Mouse (Mus musculus): Measurements from ENCODE around the gene Igsf11. TPM values are rescaled to one million over a fixed set of nuclear protein-coding genes. Genes with fewer than 3 reads are reported as not detected.

Igsf11 gene
- polyA plus RNA-seq, 2 experiments from 2014 or later, result 0.28 TPM; not detected in 1

DNA sequence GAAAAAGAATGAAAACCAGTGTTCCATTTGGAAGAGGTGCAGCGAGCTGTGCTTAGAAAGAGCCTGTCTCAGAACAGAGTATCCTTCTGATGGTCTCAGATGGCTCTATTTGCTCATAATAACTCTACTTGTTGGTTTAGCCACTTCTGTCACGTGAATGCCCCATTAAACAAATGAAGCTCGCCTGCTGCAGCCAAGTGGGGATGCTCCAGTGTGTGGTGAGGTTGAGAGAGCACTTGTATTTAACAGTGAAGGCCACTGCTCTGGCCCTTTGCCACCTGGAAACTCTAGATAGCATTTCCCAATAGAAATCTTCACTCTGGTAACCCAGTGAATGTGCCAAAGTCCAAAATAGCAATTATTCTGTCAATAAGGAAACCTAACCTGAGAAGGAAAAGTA lies 92.9 kb downstream of the Igsf11 start:
- ATAC-seq, result no peak

DNA sequence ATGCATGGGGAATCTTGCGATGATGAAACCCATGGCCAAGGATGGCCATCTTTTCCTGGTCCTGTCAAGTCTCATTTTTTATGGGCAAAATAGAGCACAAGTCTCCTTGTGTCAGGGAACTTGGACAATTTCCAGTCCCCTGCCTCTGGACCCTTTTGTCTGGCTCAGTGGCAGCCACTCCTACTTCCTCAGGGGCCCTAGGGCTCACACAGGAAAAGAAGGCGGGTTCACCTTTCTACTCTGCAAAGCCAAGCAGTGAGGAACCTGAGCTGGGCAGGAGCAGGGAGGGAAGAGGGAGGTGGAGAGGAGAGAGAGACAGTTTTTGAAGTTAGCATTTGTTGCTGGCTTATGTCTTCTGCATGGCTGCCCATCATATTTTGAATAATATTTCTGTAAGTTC lies 93.9 kb downstream of the Igsf11 start:
- no peak for ATAC-seq

DNA sequence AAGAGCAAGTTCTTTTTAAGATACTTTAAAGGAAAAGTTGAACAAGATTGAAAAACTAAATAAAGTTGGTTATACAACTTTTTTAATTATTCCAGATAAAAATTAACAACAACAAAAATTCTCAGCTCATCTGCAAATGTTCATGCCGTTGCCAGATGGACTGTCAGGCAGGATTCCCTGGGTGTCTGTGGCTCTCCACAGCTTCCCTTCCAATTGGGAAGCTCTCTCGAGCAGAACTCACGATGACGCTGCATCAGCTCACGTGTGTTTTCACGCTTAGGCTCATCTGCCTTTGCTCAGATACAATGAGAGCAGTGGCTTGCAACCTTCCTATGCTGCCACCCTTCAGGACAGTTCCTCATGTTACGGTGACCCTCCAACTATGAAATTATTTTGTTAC lies 101.2 kb downstream of the Igsf11 start:
- no peak for ATAC-seq

DNA sequence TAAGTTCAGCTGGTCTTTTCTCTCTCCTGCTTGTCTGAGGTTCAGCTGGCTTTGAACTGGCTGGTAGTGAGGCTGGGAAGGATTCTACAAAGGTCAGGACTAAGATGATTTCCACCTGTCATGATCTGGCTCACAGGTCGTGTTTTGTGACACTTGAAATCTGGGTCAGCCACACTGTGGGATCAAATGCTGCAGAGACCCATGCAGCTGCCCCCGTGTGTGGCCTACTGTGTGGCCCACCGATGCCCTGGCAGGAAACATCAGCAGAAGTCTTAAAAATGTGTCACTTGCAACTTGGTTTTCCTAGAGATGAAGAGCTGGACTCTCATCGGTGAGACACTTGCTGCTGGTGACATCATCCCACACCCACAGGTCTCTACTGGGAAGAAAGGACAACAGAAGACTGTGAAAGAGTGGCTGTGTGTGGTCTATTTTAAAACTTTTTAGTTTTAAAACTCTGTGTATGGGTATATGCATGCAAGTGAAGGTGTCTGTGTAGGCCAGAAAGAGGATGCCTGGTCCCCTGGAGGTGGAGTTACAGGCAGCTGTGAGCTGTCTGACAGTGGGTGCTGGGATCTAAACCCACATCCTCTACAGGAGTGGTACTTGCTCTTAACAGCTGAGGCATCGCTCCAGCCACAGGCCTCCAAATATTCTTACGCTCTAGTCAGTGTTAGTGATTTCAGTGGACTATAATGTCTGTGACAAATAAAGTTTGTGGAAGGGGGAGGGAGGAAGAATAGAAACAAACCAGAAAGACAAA lies 106.2 kb downstream of the Igsf11 start:
- ATAC-seq, result no peak

DNA sequence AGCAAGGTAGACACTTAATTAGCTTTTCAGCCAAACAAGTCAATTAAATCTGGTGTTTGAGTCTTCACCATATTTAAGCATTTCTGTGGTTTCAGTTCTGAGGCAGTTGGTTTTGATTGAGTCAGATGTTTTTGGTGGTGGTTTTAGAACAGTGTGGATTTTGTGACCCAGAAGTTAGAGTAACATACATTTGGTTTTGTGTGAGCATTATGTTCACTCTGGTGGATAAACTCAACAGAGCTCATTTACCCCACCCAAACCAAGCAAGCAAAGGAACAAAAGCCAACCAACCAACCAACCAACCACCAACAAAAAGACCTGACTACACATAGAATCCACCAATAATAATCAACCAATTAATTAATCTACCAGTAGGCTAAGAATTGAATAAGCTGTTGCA lies 106.8 kb downstream of the Igsf11 start:
- no peak for ATAC-seq

DNA sequence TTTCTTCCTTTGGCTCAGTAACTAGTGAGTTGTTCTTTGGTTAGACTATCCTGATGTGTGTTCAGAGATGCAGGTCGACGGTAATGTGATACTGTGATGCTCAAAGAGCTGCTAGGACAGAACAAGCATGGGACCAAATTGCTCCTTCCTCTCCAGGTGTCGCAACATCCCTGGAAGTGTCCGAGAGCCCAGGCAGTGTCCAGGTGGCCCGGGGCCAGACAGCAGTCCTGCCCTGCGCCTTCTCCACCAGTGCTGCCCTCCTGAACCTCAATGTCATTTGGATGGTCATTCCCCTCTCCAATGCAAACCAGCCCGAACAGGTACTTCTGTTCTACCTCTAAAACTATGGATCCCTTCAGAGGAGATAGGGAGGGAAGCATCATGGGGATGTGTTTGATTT lies 114.5 kb downstream of the Igsf11 start:
- ATAC-seq, result no peak

DNA sequence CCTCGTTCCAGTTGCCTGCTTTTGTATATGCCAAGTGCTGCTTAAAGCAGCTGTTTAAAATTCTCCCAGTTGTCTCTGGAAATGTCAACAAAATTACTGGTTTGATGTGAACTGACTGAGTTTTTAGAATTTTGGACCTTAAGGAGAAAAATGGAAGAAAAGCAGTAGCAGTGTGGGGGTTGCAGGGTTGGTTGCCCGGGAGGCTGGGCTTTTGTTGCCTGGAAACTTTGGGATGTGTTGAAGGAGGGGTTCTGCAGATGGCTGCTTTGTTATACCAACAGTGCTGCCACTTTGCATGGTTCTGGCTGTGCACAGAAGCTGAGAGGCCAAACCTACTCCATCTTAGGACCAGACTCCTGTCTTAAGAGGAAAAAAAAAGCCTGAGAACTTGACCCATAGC lies 127.0 kb downstream of the Igsf11 start:
- ATAC-seq, result no peak

DNA sequence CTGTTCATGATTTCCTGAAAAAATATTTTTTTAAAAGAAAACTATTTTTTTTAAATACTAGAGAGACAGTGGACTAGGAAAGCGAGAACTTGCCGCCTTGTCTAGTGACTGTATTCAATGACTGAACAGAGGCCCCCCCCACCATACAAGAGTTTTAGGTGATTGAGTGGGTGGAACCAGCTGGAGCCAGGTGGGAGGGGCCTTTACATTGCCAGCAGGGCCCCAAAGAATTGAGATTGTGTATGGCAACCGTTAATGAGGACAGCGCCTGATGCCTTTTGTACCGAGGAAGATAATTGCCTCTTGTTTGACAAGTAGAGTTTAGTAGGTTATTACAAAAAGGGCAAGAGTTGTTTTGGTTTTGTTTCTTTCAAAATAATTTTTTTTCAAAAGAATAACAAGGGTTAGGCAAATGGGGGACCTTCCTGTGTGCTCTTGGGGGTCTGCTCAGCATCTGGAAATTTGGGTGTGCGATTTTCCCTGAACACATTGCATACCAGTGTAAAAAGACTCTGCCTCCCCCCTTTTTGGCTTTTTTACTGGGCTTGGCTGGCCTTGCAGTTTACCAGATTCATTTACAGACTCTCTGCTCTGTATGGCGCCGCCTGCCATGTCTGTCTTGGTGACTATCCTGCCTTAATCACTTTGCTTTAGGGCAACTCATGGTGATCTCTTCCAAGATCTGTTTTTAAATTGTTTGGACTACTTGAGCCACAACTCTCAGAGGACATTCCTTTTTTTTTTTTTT lies 133.7 kb downstream of the Igsf11 start:
- ATAC-seq, result no peak

DNA sequence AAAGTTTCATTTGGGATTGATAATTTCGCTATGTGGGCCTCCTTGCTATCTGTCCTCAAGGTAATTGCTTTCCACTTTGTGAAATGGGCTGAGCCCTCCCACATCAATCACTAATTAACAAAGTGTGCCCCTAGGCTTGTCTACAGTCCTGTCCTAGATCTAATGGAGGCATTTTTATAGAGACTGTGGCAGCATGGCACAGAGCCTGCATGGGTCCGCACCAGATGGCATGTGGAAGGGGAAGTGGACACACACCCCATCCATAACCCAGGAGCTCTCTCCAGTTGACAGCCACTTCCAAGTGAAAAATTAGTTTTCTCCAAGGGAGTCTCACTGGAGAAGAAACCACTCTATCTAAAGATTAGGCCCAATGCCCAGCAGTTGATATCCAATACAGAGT lies 138.9 kb downstream of the Igsf11 start:
- no peak for ATAC-seq

DNA sequence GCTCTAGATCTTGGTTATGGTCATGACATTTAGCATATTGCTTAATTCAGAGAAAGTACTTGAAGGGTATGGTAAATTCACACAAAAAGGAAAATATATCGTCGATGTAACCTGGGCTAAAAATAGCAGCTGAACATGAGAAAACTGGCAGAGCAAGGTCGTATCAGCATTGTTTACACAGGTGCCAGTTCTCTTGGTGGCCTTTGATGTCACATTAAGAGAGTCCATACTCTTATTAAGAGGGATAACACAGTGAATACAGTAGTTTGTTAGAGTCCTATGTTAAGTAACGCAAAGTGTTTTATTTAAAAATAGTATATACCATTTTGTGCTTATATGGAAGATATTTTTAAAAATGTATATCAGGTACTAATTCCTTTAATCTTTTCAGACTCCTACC lies 144.8 kb downstream of the Igsf11 start:
- ATAC-seq, result no peak

DNA sequence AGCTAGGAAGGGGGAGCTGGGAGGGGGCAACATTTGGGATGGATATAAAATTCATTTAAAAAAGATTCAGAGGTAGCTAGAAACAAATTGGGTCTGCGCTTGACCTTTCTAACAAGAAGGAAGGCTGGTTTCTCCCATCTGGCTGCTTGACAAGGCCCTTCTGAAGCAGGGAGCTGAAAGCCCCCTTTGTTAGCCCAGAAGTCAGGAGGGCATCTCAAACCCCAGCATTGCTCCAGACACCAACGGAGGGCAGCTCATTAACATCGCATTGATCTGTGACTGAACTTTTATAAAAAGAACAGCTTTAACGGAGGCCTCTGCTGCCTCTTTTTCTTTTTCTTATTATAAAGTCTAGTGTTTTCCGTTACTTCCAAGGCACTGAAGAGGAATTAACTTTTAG lies 151.9 kb downstream of the Igsf11 start:
- ATAC-seq, result no peak

DNA sequence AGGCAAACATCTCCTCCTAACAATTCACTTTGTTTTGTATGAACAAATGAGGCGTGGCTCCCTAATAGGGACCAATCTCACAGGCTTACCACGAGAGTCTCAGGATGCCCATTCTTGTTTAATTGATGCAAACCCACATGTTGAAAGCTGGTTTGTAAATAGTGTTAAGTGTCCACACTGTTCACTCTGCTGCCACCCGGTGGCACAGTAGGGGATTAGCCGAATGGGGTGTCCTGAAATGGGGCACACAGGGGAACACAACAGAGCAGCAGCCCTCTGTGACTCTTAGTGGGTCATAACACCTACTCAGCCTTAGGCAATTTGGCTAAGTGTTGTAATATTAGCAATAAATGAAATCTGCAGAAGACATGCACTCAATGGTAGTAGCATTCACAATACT lies 156.4 kb downstream of the Igsf11 start:
- ATAC-seq, result no peak

DNA sequence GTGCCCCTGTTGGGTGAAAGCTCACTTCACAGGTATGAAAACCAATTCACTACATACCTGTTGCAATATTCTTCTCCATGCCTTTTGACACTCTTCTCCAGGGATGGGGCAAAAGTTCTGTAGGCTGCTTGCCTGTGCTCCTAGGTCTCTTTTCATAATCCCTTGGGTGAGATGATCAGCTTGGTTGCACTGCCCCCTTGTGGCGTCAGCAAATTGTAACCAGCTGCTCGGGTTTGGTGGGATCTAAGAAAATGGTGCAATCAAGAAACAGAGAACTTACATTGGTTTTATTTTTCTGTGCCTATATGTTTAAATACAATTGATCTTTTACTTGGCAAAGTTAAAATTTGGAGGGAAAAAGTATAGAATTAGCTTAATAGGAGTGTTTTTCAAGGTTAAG lies 160.5 kb downstream of the Igsf11 start:
- ATAC-seq, result no peak

DNA sequence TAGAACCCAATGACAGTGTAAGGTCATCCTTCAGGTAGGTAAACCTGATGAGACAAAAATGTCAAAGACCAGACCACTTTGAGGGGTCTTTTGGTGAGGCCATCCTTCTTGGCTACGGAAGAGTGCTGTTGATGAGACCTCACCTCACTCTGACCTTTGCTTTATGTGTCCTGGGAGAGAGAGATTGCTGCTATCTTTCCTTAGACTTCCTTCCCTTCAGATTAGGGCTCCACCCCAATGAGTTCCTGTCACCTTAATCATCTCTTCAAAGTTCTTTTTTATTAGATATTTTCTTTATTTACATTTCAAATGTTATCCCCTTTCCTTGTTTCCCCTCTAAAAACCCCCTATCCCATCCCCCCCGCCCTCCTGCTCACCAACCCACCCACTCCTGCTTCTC lies 161.3 kb downstream of the Igsf11 start:
- no peak for ATAC-seq

DNA sequence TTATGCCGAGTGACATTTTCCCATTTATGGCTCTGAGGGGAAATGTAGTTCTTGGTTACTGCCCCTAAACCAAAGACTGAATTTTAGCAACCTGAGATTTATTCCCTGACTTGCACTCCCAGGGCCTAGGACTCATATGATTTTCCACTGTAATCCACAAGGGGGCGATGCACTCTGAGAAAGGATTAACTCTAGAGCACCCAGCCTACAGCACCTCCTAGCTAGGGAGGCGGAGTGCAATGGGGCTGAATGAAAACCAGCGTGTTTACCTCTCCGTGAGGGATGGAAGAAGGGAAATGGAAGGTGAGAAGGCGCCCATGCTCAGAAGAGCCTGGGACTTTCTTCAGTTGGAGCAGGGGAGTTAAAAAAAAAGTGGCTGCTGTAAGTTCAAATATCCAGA lies 163.6 kb downstream of the Igsf11 start:
- ATAC-seq, result no peak

DNA sequence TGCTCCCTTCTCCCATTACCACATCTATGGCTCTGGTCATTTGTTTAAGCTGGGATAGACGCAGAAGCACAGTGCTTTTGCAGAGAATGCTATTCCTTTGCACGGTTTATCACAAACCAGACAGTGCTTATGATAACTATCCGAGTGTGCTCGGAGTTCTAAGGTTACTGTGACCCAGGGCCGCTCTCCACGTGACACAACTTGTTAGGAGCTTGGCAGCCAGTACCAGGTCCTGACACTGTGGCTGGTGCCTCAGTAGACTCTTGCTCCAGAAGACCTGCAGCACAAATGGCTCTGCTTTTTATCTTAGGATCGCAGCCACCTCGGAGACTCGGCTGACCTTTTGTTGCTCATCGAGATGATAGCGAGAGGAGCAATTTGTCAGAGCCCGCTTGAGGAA lies 164.5 kb downstream of the Igsf11 start:
- no peak for ATAC-seq

DNA sequence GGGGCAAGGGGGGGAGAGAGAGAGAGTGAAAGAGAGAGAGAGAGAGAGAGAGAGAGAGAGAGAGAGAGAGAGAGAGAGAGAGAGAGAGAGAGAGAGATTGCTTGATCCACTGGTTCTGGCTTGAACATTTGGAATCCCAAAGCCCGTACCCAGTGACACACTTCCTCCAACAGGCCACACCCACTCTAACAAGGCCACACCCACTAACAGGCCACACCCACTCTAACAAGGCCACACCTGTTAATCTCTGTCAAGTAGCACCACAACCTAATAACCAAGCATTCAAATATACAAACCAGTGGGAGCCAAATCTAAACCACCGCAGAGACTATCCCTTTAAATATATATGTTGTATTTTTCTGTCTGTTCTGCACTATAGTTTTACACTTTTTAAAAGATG lies 166.4 kb downstream of the Igsf11 start:
- ATAC-seq, result no peak

DNA sequence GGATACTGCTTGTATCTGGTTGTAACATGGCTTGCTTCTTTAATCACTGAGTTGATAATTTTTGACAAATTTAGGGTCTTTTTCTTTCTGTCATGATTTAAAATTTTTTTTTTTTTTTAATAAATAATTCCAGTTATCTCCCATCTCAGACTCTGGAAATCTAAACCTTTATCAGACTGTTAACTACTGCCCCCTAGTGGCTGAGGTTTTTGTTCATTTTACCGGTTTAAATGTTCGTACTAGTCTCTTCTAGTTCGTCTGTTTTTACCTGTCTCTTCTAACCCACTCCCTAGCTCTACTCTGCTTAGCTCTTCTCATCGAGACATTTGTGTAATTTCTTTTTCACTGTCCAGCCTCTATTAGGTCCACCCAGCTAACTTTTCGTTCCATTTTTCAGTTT lies 170.1 kb downstream of the Igsf11 start:
- no peak for ATAC-seq

DNA sequence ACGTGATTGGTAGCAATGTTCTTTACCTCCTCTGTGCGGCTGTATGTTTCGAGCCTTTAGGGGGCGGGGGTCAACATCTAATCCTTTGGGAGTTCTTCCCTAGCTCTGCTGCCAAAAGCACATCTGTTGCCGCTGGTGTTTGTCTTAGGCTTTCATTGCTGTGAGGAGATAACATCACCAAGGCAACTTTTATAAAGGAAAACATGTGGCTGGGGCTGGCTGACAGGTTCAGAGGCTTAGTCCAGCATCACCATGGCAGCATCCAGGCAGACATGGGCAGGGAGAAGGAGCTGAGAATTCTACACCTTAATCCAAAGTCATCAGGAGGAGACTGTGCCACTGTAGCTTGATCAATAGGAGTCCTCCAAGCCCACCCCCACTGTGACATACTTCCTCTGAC lies 173.1 kb downstream of the Igsf11 start:
- ATAC-seq, result no peak

DNA sequence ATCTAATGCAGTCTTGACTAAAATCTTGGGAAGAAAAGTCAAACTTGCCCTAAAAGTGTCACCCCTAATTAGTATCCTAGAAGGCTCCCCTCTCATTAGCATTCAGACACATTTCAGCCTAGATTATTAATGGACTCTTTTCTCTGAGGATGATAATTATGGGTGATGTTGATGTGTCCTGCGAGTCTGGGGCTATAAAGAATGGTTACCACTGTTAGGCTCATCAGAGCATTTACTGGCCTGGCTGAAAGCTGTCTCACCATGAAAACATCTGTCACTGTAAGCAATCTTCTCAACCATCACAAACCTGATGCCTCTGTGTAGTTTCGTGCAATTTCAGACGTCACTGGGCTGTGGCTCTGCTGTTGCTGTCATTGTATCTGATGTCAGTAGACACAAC lies 179.0 kb downstream of the Igsf11 start:
- no peak for ATAC-seq
